Mouse (Mus musculus) thymus, adult 2 months (tissue): ENCODE results near the gene Tnfrsf11a.

Source experiments
- CTCF ChIP-seq: fragments of 200-500 bp; IDR thresholded peaks from 2 replicates; pipeline ENCODE4 v1.5.1; 2012; ENCODE audit warnings: mild to moderate bottlenecking, control low read depth, low read length, moderate library complexity, borderline replicate concordance; ENCODE audit not compliant: control insufficient read depth, poor library complexity, insufficient read depth; ENCODE audit errors: extremely low read depth
- POLR2A ChIP-seq: fragments of 200-500 bp; IDR thresholded peaks from 2 replicates; pipeline ENCODE4 v1.6.1; 2012; ENCODE audit warnings: mild to moderate bottlenecking, low read length, control low read depth, moderate library complexity; ENCODE audit not compliant: control insufficient read depth, poor library complexity, insufficient read depth; ENCODE audit errors: extremely low read depth

DNA sequence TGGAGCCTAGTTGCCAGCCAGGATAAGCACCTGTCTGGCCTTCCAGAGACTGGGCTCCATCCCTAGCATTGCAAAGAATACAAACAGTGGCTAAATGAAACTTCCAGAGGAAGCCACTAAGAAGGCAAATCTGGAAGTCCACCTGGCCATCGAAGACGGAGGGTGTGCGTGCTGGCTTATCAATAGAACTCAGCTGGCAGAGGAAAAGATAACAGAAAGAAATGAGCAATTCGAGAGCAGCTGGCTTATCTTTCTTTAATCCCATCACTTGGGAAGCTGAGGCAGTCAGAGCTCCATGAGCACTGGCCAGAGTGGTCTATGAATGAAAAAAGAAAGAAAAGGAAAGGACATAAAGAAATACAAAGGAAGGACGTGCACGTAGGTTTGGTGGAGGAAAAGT, 20.1 kb downstream of the Tnfrsf11a start:
- TF ChIP-seq CTCF, result no peak
- no peak for TF ChIP-seq POLR2A
